ENCODE assay signal across 8 mouse cellular contexts in genomic region chr2:27476303-27477192, GRCm38 (mm10). TPM values are rescaled to one million over a fixed set of nuclear protein-coding genes. Genes with fewer than 3 reads are reported as not detected.
A peak's percentile ranks its signal among the peaks of the same experiment; 100 is the strongest.
DNase-seq lines count a peak whose midpoint lies in the region; ATAC-seq and TF ChIP-seq lines count a peak whose summit lies in the region.

No protein-coding gene starts in this region.

- peak overlapping the region; percentile 97 for H3K4me2 ChIP-seq in intestine, embryonic 14.5 days (ENCODE audit: low read length)

- H3K9me3 ChIP-seq in E14TG2a.4 (ENCODE audit: low read length), result no peaks in the 10 kb centered on the region
- no peaks in the 10 kb centered on the region for H3K9me3 ChIP-seq in intestine, embryonic 14.5 days (ENCODE audit: control insufficient read depth, low read length)

- no peak overlapping the region for H3K27ac ChIP-seq in embryonic fibroblast, embryonic 13.5 days (ENCODE audit: insufficient read depth, low read length)
- peak overlapping the region; percentile 93 for H3K27ac ChIP-seq in intestine, embryonic 14.5 days (ENCODE audit: low read depth)

- no peak for ATAC-seq in intestine, embryonic 14.5 days (replicated peaks; ENCODE audit: low FRiP score, low TSS enrichment, low read depth)

- TF ChIP-seq CTCF in E14TG2a.4 (conservative IDR thresholded peaks at IDR 0.05; ENCODE audit: low read length), result no peak
- no peak for TF ChIP-seq CTCF in embryonic fibroblast, embryonic 13.5 days (IDR thresholded peaks at IDR 0.05; ENCODE audit: borderline replicate concordance, insufficient read depth, low read length)

- peak; percentile 71 for DNase-seq in 3T3-L1 (ENCODE audit: low read depth, low spot score)
- DNase-seq in intestine, embryonic 14.5 days (ENCODE audit: low spot score), result no peak
- peak; percentile 24 for DNase-seq in lung, postnatal 14 days
- no peak for DNase-seq in thymus, postnatal 25 days
- DNase-seq in right cerebral cortex, postnatal 14 days, result no peak
- DNase-seq in adrenal gland, adult 8-10 months, result no peak

- no peaks in the 10 kb centered on the region for H3K27me3 ChIP-seq in E14TG2a.4 (ENCODE audit: insufficient read depth, low read length)
- no peaks in the 10 kb centered on the region for H3K27me3 ChIP-seq in intestine, embryonic 14.5 days (replicated peaks; ENCODE audit: control insufficient read depth, insufficient read depth, low read length)

- peaks cover 41% of the 10 kb centered on the region for H3K4me1 ChIP-seq in E14TG2a.4 (replicated peaks; ENCODE audit: low read depth, low read length)
- H3K4me1 ChIP-seq in embryonic fibroblast, embryonic 13.5 days (ENCODE audit: control insufficient read depth, insufficient read depth, low read length), result no peaks in the 10 kb centered on the region; the same call in 1 of the 2 replicates
- peaks cover 27% of the 10 kb centered on the region for H3K4me1 ChIP-seq in intestine, embryonic 14.5 days (replicated peaks; ENCODE audit: control insufficient read depth, insufficient read depth, low read length)

- peaks cover 25% of the 10 kb centered on the region for H3K36me3 ChIP-seq in E14TG2a.4 (ENCODE audit: insufficient read depth, low read length)
- H3K36me3 ChIP-seq in intestine, embryonic 14.5 days (ENCODE audit: control insufficient read depth, insufficient read depth, low read length), result peaks cover 3% of the 10 kb centered on the region; the same call in 1 of the 2 replicates

- H3K4me3 ChIP-seq in E14TG2a.4 (replicated peaks; ENCODE audit: low read length), result peak overlapping the region; percentile 88
- H3K4me3 ChIP-seq in embryonic fibroblast, embryonic 13.5 days (ENCODE audit: insufficient read depth, low read length), result peak overlapping the region; percentile 71
- H3K4me3 ChIP-seq in intestine, embryonic 14.5 days (ENCODE audit: low read depth, low read length), result peak overlapping the region; percentile 78

- TF ChIP-seq POLR2A in embryonic fibroblast, embryonic 13.5 days (IDR thresholded peaks at IDR 0.05; ENCODE audit: low read depth, low read length), result no peak

- peak overlapping the region; percentile 94 for H3K9ac ChIP-seq in intestine, embryonic 14.5 days (ENCODE audit: low read length)

- WGBS in intestine, embryonic 14.5 days, result 26% methylated on average over 11 of the region's 11 CpGs

RNA-seq across cellular contexts. Expression of gene Brd3, which starts 30.9 kb away (rescaled TPM):
- 38.7 and 41.4 TPM in 2 replicates for polyA plus RNA-seq in embryonic fibroblast, embryonic 13.5 days (2011; ENCODE audit: insufficient read length, low read depth, missing spikeins)
- 122 and 138 TPM in 2 replicates for polyA plus RNA-seq in intestine, embryonic 14.5 days (2014; fragmentation: Nextera tagmentation; extraction: Ambion mirVana)
- 10 to 100 TPM; 87.2 to 97.9 (median 91.9) TPM for total RNA-seq in adrenal gland, adult 8-10 months (2022)

RNA-seq across cellular contexts. Expression of gene Brd3os, which starts 34.4 kb away (rescaled TPM):
- 9.0 and 10.0 TPM in 2 replicates for polyA plus RNA-seq in embryonic fibroblast, embryonic 13.5 days (2011; ENCODE audit: insufficient read length, low read depth, missing spikeins)
- polyA plus RNA-seq in intestine, embryonic 14.5 days (2014; fragmentation: Nextera tagmentation; extraction: Ambion mirVana), result 7.7 and 9.0 TPM in 2 replicates
- 10 to 100 TPM in 3 of 4 experiments, 1 to 10 TPM in 1; 9.3 to 21.5 (median 15.3) TPM for total RNA-seq in adrenal gland, adult 8-10 months (2022)

RNA-seq across cellular contexts. Expression of gene Wdr5, which starts 38.4 kb away (rescaled TPM):
- polyA plus RNA-seq in embryonic fibroblast, embryonic 13.5 days (2011; ENCODE audit: insufficient read length, low read depth, missing spikeins), result 36.5 and 39.9 TPM in 2 replicates
- polyA plus RNA-seq in intestine, embryonic 14.5 days (2014; fragmentation: Nextera tagmentation; extraction: Ambion mirVana), result 58.3 and 61.7 TPM in 2 replicates
- 10 to 100 TPM; 31.3 to 42.8 (median 36.3) TPM for total RNA-seq in adrenal gland, adult 8-10 months (2022)

RNA-seq across cellular contexts. Expression of gene Vav2, which starts 49.7 kb away (rescaled TPM):
- polyA plus RNA-seq in embryonic fibroblast, embryonic 13.5 days (2011; ENCODE audit: insufficient read length, low read depth, missing spikeins), result 8.4 and 8.6 TPM in 2 replicates
- 7.2 and 7.5 TPM in 2 replicates for polyA plus RNA-seq in intestine, embryonic 14.5 days (2014; fragmentation: Nextera tagmentation; extraction: Ambion mirVana)
- total RNA-seq in adrenal gland, adult 8-10 months (2022), result 10 to 100 TPM; 23.4 to 55.4 (median 39.0) TPM

Comparison
In these comparisons a context has a peak if more than half of its experiments do, and no peak if none do; other contexts are left out.
1. DNase-seq: peak in 3T3-L1 (single experiment) and lung, postnatal 14 days (single experiment); none in intestine, embryonic 14.5 days (single experiment), thymus, postnatal 25 days (single experiment), right cerebral cortex, postnatal 14 days (single experiment) and adrenal gland, adult 8-10 months (single experiment).
2. Peak in every context shown above with its lines, with median percentiles within 50 percentile points of each other: H3K4me3 ChIP-seq.